In genomic region chr2:21028605-21029004, GRCm38 (mm10) we compare ENCODE assay signal across 9 mouse cellular contexts. TPM values are rescaled to one million over a fixed set of nuclear protein-coding genes. Genes with fewer than 3 reads are reported as not detected.
DNase-seq lines count a peak whose midpoint lies in the region; ATAC-seq and TF ChIP-seq lines count a peak whose summit lies in the region.
"Had no signal": no experiment of that assay in that cellular context is flagged by ENCODE, and none has a peak within 500 bp of the region (broad histone marks: within the 10 kb centered on the region; RNA-seq: fewer than 3 reads in every experiment).

No protein-coding gene starts in this region.

- H3K27me3 ChIP-seq in hindbrain, embryonic 15.5 days = no peaks in the 10 kb centered on the region
- H3K27me3 ChIP-seq in hindbrain, embryonic 12.5 days = no peaks in the 10 kb centered on the region
- no peaks in the 10 kb centered on the region for H3K27me3 ChIP-seq in forebrain, embryonic 11.5 days (ENCODE audit: control insufficient read depth, insufficient read depth, low read length)

- peak overlapping the region; percentile 46; the same call in 1 of the 2 replicates for H3K27ac ChIP-seq in hindbrain, embryonic 15.5 days (replicated peaks)
- H3K27ac ChIP-seq in hindbrain, embryonic 12.5 days = no peak overlapping the region
- peak overlapping the region; percentile 82; the same call in 1 of the 2 replicates for H3K27ac ChIP-seq in cortical plate, adult 2 months (ENCODE audit: insufficient read depth, low read length)
- H3K27ac ChIP-seq in forebrain, embryonic 11.5 days (ENCODE audit: low read depth, low read length) = no peak overlapping the region

- no peak for TF ChIP-seq CTCF in cortical plate, adult 2 months (IDR thresholded peaks at IDR 0.05; ENCODE audit: extremely low read depth, insufficient read depth, low read length)

- H3K4me3 ChIP-seq in hindbrain, embryonic 15.5 days = no peak overlapping the region
- no peak overlapping the region for H3K4me3 ChIP-seq in hindbrain, embryonic 12.5 days
- no peak overlapping the region for H3K4me3 ChIP-seq in cortical plate, adult 2 months (ENCODE audit: insufficient read depth, low read length)
- H3K4me3 ChIP-seq in forebrain, embryonic 11.5 days (ENCODE audit: low read depth, low read length) = no peak overlapping the region

- WGBS in hindbrain, embryonic 15.5 days = 41% methylated on average over 2 of the region's 2 CpGs
- WGBS in hindbrain, embryonic 12.5 days = 29% methylated on average over 2 of the region's 2 CpGs
- 40% methylated on average over 2 of the region's 2 CpGs for WGBS in forebrain, embryonic 11.5 days

- peak; percentile 42 for DNase-seq in heart, postnatal 25 days (ENCODE audit: low spot score)
- peak; percentile 58 for DNase-seq in lung, postnatal 14 days
- DNase-seq in spleen, adult 12 weeks (ENCODE audit: low spot score) = no peak
- DNase-seq in forebrain, embryonic 11.5 days (ENCODE audit: low spot score) = no peak
- no peak for DNase-seq in thymus, postnatal 25 days

- no peaks in the 10 kb centered on the region for H3K9me3 ChIP-seq in hindbrain, embryonic 15.5 days
- H3K9me3 ChIP-seq in hindbrain, embryonic 12.5 days (replicated peaks) = no peaks in the 10 kb centered on the region; the same call in 1 of the 2 replicates
- H3K9me3 ChIP-seq in forebrain, embryonic 11.5 days (ENCODE audit: control insufficient read depth, low read length) = no peaks in the 10 kb centered on the region
- H3K9me3 ChIP-seq: G1E had no signal

- no peaks in the 10 kb centered on the region for H3K36me3 ChIP-seq in hindbrain, embryonic 15.5 days
- no peaks in the 10 kb centered on the region for H3K36me3 ChIP-seq in hindbrain, embryonic 12.5 days
- H3K36me3 ChIP-seq in forebrain, embryonic 11.5 days (ENCODE audit: control insufficient read depth, insufficient read depth, low read length) = no peaks in the 10 kb centered on the region
- H3K36me3 ChIP-seq: G1E had no signal

- H3K9ac ChIP-seq in hindbrain, embryonic 15.5 days = no peak overlapping the region
- H3K9ac ChIP-seq in hindbrain, embryonic 12.5 days = no peak overlapping the region
- no peak overlapping the region for H3K9ac ChIP-seq in forebrain, embryonic 11.5 days (ENCODE audit: low read length)

- H3K4me2 ChIP-seq in hindbrain, embryonic 15.5 days = no peak overlapping the region
- H3K4me2 ChIP-seq in hindbrain, embryonic 12.5 days (replicated peaks) = no peak overlapping the region
- H3K4me2 ChIP-seq in forebrain, embryonic 11.5 days (ENCODE audit: low read depth, low read length, severe bottlenecking) = no peak overlapping the region

- intact Hi-C loops in heart, postnatal 25 days (cut with DNase I) = no loop called here

- H3K4me1 ChIP-seq in hindbrain, embryonic 15.5 days (replicated peaks) = no peaks in the 10 kb centered on the region
- H3K4me1 ChIP-seq in hindbrain, embryonic 12.5 days = no peaks in the 10 kb centered on the region; the same call in 1 of the 2 replicates
- peaks cover 4% of the 10 kb centered on the region; the same call in 1 of the 2 replicates for H3K4me1 ChIP-seq in cortical plate, adult 2 months (ENCODE audit: control insufficient read depth, insufficient read depth, low read length)
- H3K4me1 ChIP-seq in forebrain, embryonic 11.5 days (replicated peaks; ENCODE audit: control insufficient read depth, insufficient read depth, low read length) = no peaks in the 10 kb centered on the region

- TF ChIP-seq POLR2A in cortical plate, adult 2 months (IDR thresholded peaks at IDR 0.05; ENCODE audit: extremely low read depth, insufficient read depth, low read length) = no peak

- ATAC-seq in hindbrain, embryonic 15.5 days (ENCODE audit: low FRiP score, low read depth) = no peak
- ATAC-seq in hindbrain, embryonic 12.5 days (ENCODE audit: low FRiP score) = no peak
- no peak for ATAC-seq in forebrain, embryonic 11.5 days (replicated peaks; ENCODE audit: low FRiP score)

RNA-seq across cellular contexts. Expression of gene Arhgap21, which starts 59.9 kb away (rescaled TPM):
- polyA plus RNA-seq in hindbrain, embryonic 15.5 days (2015; fragmentation: Nextera tagmentation; extraction: Ambion mirVana) = 36.8 and 36.9 TPM in 2 replicates
- 64.4 and 66.1 TPM in 2 replicates for polyA plus RNA-seq in hindbrain, embryonic 12.5 days (2016; fragmentation: Nextera tagmentation; extraction: Ambion mirVana)
- polyA plus RNA-seq in cortical plate, adult 2 months (2012; rRNA removed) = 104 and 131 TPM in 2 replicates
- total RNA-seq in heart, postnatal 25 days (2021) = 10 to 100 TPM; 70.6 to 77.9 TPM
- 56.9 and 61.2 TPM in 2 replicates for polyA plus RNA-seq in forebrain, embryonic 11.5 days (2014; fragmentation: Nextera tagmentation; extraction: Ambion mirVana)

Comparison
In these comparisons a context has a peak if more than half of its experiments do, and no peak if none do; other contexts are left out.
1. H3K27ac ChIP-seq: peak in hindbrain, embryonic 15.5 days (single experiment) and cortical plate, adult 2 months (single experiment); none in hindbrain, embryonic 12.5 days (single experiment) and forebrain, embryonic 11.5 days (single experiment).
2. DNase-seq: peak in heart, postnatal 25 days (single experiment) and lung, postnatal 14 days (single experiment); none in spleen, adult 12 weeks (single experiment), forebrain, embryonic 11.5 days (single experiment) and thymus, postnatal 25 days (single experiment).